Mouse (Mus musculus) stomach, embryonic 14.5 days (tissue): ENCODE data around the gene L1cam. TPM values are rescaled to one million over a fixed set of nuclear protein-coding genes. Genes with fewer than 3 reads are reported as not detected.

Experiments used
- ATAC-seq: fragments of 200-750 bp; cut with Nextera tagmentation; 2 replicates; pipeline ENCODE4 v1.8.0; 2017; ENCODE audit warnings: low read depth, moderate TSS enrichment; ENCODE audit not compliant: insufficient number of reproducible peaks, insufficient read depth, low FRiP score
- H3K27ac ChIP-seq: fragments of 300-500 bp; sonication (generic); 2 replicates; pipeline ENCODE4 v1.5.1; 2014; ENCODE audit warnings: mild to moderate bottlenecking, low read length, moderate library complexity, mixed read lengths
- H3K27me3 ChIP-seq: fragments of 300-500 bp; sonication (generic); 2 replicates; pipeline ENCODE4 v1.6.1; 2014; ENCODE audit warnings: low read length, control low read depth, mixed read lengths; ENCODE audit not compliant: control insufficient read depth, insufficient read depth
- H3K36me3 ChIP-seq: fragments of 300-500 bp; sonication (generic); 2 replicates; pipeline ENCODE4 v1.6.1; 2014; ENCODE audit warnings: mild to moderate bottlenecking, control low read depth, low read length, moderate library complexity, mixed read lengths; ENCODE audit not compliant: control insufficient read depth, insufficient read depth
- H3K4me1 ChIP-seq: fragments of 300-500 bp; sonication (generic); 2 replicates; pipeline ENCODE4 v1.6.1; 2014; ENCODE audit warnings: low read length, control low read depth, mixed read lengths; ENCODE audit not compliant: control insufficient read depth, insufficient read depth
- H3K4me2 ChIP-seq: fragments of 300-500 bp; sonication (generic); replicated peaks from 2 replicates; pipeline ENCODE4 v1.6.1; 2014; ENCODE audit warnings: low read depth, low read length, control low read depth
- H3K4me3 ChIP-seq: fragments of 300-500 bp; sonication (generic); 2 replicates; pipeline ENCODE4 v1.5.1; 2014; ENCODE audit warnings: low read depth, low read length, control low read depth
- H3K9ac ChIP-seq: fragments of 300-500 bp; sonication (generic); replicated peaks from 2 replicates; pipeline ENCODE4 v1.6.1; 2014; ENCODE audit warnings: low read depth, mild to moderate bottlenecking, control low read depth, low read length, moderate library complexity, mixed read lengths
- H3K9me3 ChIP-seq: fragments of 300-500 bp; sonication (generic); 2 replicates; pipeline ENCODE4 v1.6.1; 2016; ENCODE audit warnings: low read depth, low read length, control low read depth; ENCODE audit not compliant: control insufficient read depth
- WGBS: fragments of 180-500 bp; shearing (Covaris S2); extraction: QIAGEN DNeasy Blood & Tissue Kit; methylation state at CpG from one replicate; pipeline ENCODE4 v1.1.7; 2014; 5-methylcytosine and 5-hydroxymethylcytosine counted together
- polyA plus RNA-seq: library from polyadenylated mRNA; unstranded; fragments of >200 nt; fragmentation: Nextera tagmentation; extraction: Ambion mirVana; gene quantifications from 2 replicates; pipeline ENCODE4 v1.2.1, GENCODE M21; 2014

L1cam gene
- polyA plus RNA-seq, 1 experiment from 2014 or later: 12.1 TPM

DNA sequence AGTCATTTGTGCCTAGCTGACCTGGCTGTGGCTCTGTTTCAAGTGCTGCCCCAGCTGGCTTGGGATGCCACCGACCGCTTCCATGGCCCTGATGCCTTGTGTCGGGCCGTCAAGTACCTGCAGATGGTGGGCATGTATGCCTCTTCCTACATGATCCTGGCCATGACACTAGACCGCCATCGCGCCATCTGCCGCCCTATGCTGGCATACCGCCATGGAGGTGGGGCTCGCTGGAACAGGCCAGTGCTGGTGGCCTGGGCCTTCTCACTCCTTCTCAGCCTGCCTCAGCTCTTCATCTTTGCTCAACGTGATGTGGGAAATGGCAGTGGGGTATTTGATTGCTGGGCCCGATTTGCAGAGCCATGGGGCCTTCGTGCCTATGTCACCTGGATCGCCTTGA, 3.1 kb downstream of the L1cam start:
- no peak for ATAC-seq
- no peak overlapping the region for H3K9ac ChIP-seq
- H3K9me3 ChIP-seq: no peaks in the 10 kb centered on the region
- H3K4me2 ChIP-seq: no peak overlapping the region
- H3K4me3 ChIP-seq: no peak overlapping the region
- 93% methylated on average over 14 of the region's 14 CpGs for WGBS
- no peak overlapping the region for H3K27ac ChIP-seq
- no peaks in the 10 kb centered on the region for H3K36me3 ChIP-seq
- no peaks in the 10 kb centered on the region for H3K27me3 ChIP-seq
- H3K4me1 ChIP-seq: no peaks in the 10 kb centered on the region

DNA sequence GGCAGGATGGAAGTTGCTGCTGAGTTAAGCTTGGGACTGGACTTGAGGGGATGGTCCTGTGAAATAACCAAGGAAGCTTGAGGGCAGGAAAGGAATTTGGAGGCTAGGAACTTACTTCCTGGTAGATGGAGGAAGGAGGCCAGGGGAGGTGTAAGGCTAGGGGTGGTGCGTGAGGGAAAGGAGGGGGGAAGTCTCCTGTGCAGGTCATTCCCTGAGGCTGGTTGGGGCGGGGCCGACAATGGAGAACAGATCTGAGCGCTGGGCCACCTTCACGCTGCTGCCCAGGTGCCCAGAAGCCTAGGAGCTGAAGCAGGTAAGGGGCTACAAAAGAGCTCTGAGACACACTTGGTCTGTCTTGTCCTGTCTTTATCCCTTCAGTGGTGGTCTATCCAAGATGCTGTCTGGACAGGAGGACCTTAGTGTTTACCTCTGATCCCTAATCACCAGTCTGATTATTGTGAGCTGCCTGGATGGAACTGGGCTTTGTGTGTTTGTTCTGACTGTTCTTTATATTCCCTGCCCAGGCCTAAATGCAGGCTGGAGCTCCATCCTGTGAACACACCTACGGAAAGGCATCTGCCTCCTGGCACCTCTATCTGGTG, 4.3 kb downstream of the L1cam start, which contains the start of gene Avpr2:
Gene Avpr2 (plus strand): TSS at position 552 of the 602 bp plus-strand sequence.
- no peaks in the 10 kb centered on the region for H3K9me3 ChIP-seq
- no peaks in the 10 kb centered on the region for H3K27me3 ChIP-seq
- no peak within 1 kb of the TSS for H3K4me2 ChIP-seq
- WGBS: 58% methylated on average over 6 of the region's 6 CpGs
- no peaks in the 10 kb centered on the region for H3K36me3 ChIP-seq
- H3K9ac ChIP-seq: no peak within 1 kb of the TSS
- no peaks in the 10 kb centered on the region for H3K4me1 ChIP-seq
- ATAC-seq: 0 out of 2 replicates have a peak, but pooled peaks have one; percentile 49
- no peak within 1 kb of the TSS for H3K27ac ChIP-seq
- no peak within 1 kb of the TSS for H3K4me3 ChIP-seq

DNA sequence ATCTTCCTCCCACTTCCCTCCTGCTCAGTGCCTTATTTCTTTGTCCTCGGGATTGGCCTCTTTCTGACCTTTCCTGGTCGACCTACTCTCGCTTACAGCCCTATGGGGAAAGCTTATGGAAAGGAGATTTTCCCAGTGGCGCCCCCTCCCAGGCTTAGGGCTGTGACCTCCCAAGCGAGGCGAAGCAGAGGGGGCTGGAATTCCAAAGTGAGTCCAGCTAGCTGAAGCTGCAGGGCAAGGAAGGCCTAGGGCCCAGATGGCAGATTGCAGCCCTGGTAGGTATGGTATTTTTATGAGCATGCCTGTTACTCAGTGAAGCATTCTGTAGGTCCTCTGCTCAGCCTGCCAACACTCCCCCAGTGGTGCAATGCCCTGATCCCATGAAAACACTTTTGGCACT, 14.4 kb downstream of the L1cam start:
- Histone ChIP-seq H3K9me3 (no peaks in the 10 kb centered on the region), H3K9ac (no peak overlapping the region), H3K27ac (no peak overlapping the region), H3K4me1 (no peaks in the 10 kb centered on the region), H3K27me3 (no peaks in the 10 kb centered on the region), H3K4me2 (no peak overlapping the region; the same call in 1 of the 2 replicates), H3K36me3 (no peaks in the 10 kb centered on the region), H3K4me3 (no peak overlapping the region)
- 23% methylated on average over 6 of the region's 6 CpGs for WGBS
- ATAC-seq: no peak

DNA sequence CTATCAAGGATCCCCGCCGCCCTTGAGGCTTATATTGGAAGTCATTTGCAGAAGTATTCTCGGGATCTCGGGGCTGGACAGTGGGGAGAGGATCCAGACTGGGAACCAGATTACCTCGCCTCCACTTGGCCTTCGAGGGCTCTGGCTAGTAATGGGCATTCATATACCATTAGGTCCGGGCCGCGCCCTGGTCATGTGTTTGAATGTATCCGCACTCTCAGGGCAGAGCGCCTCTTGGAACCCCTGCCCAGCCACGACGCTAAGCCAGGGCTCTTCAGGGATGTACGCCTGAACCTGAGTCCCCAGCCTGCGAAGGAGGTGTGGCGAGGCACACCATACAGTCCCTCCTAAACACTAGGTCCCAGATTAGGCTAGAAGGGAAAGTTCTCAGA, 14.9 kb downstream of the L1cam start:
- no peaks in the 10 kb centered on the region for H3K9me3 ChIP-seq
- H3K27me3 ChIP-seq: no peaks in the 10 kb centered on the region
- no peak overlapping the region for H3K9ac ChIP-seq
- WGBS: 16% methylated on average over 16 of the region's 16 CpGs
- H3K36me3 ChIP-seq: no peaks in the 10 kb centered on the region
- peak overlapping the region; percentile 60 for H3K4me2 ChIP-seq
- H3K4me3 ChIP-seq: peak overlapping the region; percentile 31
- ATAC-seq: no peak
- no peak overlapping the region for H3K27ac ChIP-seq
- no peaks in the 10 kb centered on the region for H3K4me1 ChIP-seq

DNA sequence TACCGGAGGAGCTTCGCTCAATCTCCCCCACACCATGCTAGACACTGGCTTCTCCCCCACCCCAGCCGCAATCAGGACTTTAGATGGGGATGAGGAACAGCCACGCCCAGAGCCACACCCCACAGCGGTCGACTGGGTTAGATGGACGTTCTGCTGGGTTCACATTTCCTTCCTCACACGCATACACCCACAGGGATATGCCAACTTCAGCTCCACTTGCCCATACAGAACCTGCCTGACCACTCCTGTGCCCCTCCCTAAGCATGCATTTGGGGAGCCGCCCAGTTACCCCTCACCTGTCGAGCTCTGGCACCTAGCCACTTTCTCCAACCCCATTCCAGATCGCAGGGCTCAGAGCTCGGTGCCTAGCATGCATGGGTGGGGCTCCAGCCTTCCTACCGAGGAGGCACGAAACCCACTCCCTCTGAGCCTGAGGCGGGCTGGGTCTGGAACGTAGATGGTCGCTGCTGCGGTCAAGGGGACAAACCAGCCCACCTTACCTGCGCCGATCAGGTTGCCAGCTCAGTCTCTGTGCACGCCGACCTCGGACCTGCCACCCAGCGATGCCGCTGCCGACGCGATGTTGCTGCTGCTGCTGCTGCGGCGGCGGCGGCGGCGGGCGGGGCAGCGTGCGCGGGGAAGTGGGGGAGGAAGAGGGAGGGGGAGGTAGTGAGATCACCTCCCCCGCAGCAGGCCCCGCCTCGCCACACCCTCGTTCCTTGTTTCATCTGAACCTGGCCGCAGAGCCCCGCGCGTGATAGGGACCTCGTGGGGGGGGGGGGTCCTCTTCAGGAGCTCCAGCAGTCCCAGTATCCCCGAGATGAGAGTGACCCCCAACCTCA, 15.5 kb downstream of the L1cam start:
- Histone ChIP-seq H3K4me2 (peak overlapping the region; percentile 60), H3K27me3 (no peaks in the 10 kb centered on the region), H3K27ac (no peak overlapping the region), H3K9ac (no peak overlapping the region), H3K9me3 (no peaks in the 10 kb centered on the region), H3K4me3 (peak overlapping the region; percentile 31), H3K4me1 (no peaks in the 10 kb centered on the region), H3K36me3 (no peaks in the 10 kb centered on the region)
- peak; percentile 42; the same call in 1 of the 2 replicates for ATAC-seq
- 21% methylated on average over 36 of the region's 48 CpGs for WGBS

DNA sequence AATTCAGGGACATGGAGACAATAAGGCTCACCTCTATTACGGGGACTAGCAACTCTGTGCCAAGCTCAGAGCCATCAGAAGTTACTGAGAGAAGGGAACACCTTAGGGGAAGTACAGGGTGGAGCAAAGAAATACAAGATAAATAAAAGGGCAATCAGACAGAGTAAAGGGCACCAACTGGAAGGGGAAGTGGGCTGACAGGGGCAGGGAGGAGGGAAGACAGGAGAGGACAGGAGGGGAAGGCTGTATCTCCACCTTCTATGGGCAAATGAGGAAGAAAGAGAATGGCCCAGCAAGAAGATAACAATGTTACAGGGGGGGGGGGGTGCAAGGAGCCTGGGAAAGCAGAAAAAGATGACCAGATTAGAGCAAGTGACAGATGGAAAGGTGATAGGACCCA, 18.9 kb downstream of the L1cam start:
- Histone ChIP-seq H3K27ac (no peak overlapping the region), H3K9me3 (no peaks in the 10 kb centered on the region), H3K4me1 (no peaks in the 10 kb centered on the region), H3K4me2 (no peak overlapping the region), H3K36me3 (no peaks in the 10 kb centered on the region), H3K27me3 (no peaks in the 10 kb centered on the region), H3K4me3 (no peak overlapping the region), H3K9ac (no peak overlapping the region)
- 67% methylated on average over 1 of the region's 1 CpGs for whole genome bisulfite sequencing
- ATAC-seq: no peak

DNA sequence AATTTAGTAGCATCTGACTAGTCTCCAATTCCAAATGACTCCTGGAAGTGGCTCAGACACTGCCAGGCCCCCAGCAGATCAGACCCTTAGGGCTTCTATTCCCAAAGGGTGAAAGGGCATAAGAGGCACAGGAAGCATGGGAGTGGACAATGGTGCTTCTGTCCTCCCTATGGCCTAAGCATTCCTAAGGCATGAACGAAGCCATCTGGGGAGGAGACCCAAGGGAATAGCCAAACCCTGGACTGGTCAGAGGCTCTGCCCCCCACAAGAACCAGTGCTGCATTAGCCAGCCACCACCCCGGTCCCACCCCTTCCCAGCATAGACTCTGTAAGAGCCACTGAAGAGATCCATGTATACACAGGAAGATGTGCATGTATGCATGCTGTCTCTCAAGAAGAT, 20.0 kb downstream of the L1cam start:
- Histone ChIP-seq H3K4me2 (no peak overlapping the region), H3K4me1 (no peaks in the 10 kb centered on the region), H3K27ac (no peak overlapping the region), H3K9ac (no peak overlapping the region), H3K4me3 (no peak overlapping the region), H3K36me3 (no peaks in the 10 kb centered on the region), H3K9me3 (no peaks in the 10 kb centered on the region), H3K27me3 (no peaks in the 10 kb centered on the region)
- 72% methylated on average over 2 of the region's 2 CpGs for WGBS
- no peak for ATAC-seq

DNA sequence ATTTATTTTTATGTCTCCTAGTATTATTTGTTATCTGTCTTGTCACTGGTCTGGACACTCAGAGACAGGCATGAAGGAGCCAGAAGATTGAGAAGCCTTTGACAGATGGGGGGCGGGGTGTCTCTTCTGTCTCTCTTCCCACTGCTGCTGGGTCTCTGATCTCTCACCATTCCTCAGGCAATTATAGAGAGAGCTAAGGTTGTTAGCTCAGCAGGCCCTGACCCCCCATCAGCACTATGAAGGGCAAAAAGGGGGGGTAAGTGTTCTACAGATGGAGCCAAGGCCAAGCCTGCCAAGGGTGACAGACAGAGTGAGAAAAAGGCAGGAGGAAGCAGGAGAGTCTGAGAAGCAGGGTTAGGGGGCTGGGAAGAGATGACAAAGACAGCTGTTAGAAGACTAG, 23.9 kb downstream of the L1cam start:
- Histone ChIP-seq H3K27ac (no peak overlapping the region), H3K4me1 (no peaks in the 10 kb centered on the region), H3K9ac (no peak overlapping the region), H3K27me3 (no peaks in the 10 kb centered on the region), H3K36me3 (no peaks in the 10 kb centered on the region), H3K9me3 (no peaks in the 10 kb centered on the region), H3K4me3 (no peak overlapping the region), H3K4me2 (no peak overlapping the region)
- no peak for ATAC-seq
- WGBS: 40% methylated on average over 1 of the region's 1 CpGs
